Mouse (Mus musculus) cerebral cortex, adult 2 months (tissue): Measurements from ENCODE around the gene Slc25a53.

Experiments
- WGBS: fragments of 180-500 bp; shearing (Covaris S2); methylation state at CpG from one replicate; pipeline ENCODE4 v1.1.7; 2018; 5-methylcytosine and 5-hydroxymethylcytosine counted together

Gene Slc25a53

DNA sequence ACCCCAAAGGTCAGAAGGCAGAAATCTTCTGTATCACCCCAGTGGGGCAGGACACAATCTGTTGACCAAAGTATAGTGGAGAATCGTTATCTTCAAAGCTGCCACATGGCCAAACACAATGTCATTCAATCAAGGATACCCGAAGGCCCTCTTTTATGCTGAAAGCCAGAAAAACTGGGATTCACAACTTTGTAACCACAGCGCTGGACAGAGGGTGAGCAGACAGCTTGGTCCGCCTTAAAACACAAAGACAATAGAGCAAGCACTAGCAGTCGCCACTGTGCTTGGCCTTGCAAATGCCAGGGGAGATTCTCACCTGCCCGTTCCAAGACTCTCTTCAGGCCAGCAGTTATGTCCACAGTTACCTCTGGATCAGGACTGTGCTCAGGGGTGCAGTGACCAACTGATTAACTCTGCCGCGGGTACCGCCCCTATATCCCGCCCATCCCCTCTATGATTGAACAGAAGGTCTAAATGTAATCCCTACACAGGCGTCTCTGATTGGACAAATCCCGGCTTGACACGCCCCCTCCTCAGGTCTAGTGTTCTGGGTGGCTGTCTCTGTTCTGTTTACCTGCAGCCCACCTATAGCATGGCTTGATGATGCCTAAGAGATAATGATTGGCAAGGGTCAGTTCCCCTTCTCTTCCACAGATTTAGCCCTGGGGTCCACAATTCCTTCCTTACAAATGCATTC is 80.4 kb downstream of the Slc25a53 start:
- WGBS, result 7% methylated on average over 13 of the region's 13 CpGs

DNA sequence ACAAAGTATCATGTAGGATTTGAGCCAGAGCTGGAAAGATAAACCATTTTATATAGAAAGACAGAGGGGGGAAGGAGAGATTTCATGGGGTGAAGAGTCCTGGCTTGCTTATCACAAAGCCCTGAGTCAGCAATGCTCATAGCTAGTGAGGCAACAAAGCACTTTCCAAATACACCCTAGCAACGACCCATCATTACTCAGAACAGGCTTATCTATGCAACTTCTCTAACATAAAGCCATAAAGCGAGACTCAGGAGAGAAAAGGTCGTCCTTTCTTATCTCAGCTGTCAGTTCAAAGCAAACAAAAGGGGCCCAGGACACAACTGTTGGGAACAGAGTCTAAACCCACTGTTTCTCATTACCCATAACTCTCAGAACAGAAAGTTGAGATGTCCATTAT is 100.1 kb downstream of the Slc25a53 start:
- 62% methylated on average over 3 of the region's 3 CpGs for WGBS
